Mouse (Mus musculus): ENCODE measurements around the gene Krtap4-2. TPM values are rescaled to one million over a fixed set of nuclear protein-coding genes. Genes with fewer than 3 reads are reported as not detected.

Gene Krtap4-2
- polyA plus RNA-seq, 1 experiment from 2014 or later, result not detected

Other genes starting within 250 kb of the Krtap4-2 start
- 46.0 and 60.4 TPM in 2 replicates for gene Krt10, start 245.7 kb downstream of the Krtap4-2 start, polyA plus RNA-seq (2015; fragmentation: Nextera tagmentation; extraction: Ambion mirVana)
- gene Krt12, start 212.8 kb downstream of the Krtap4-2 start, polyA plus RNA-seq (2015; fragmentation: Nextera tagmentation; extraction: Ambion mirVana), result not detected in 2 replicates
- 0.24 and 3.2 TPM in 2 replicates for gene Krt20, start 196.9 kb downstream of the Krtap4-2 start, polyA plus RNA-seq (2015; fragmentation: Nextera tagmentation; extraction: Ambion mirVana)
- gene Krt23, start 141.9 kb downstream of the Krtap4-2 start, polyA plus RNA-seq (2015; fragmentation: Nextera tagmentation; extraction: Ambion mirVana), result 5.1 and 9.0 TPM in 2 replicates
- not detected in 2 replicates for gene Krt39, start 113.7 kb downstream of the Krtap4-2 start, polyA plus RNA-seq (2015; fragmentation: Nextera tagmentation; extraction: Ambion mirVana)
- gene Krt40, start 91.9 kb downstream of the Krtap4-2 start, polyA plus RNA-seq (2015; fragmentation: Nextera tagmentation; extraction: Ambion mirVana), result not detected in 2 replicates
- not detected in 2 replicates for gene Krtap3-3, start 84.2 kb downstream of the Krtap4-2 start, polyA plus RNA-seq (2015; fragmentation: Nextera tagmentation; extraction: Ambion mirVana)
- gene Krtap3-2, start 78.2 kb downstream of the Krtap4-2 start, polyA plus RNA-seq (2015; fragmentation: Nextera tagmentation; extraction: Ambion mirVana), result not detected in 2 replicates
- not detected in 2 replicates for gene Gm11939, start 75.6 kb downstream of the Krtap4-2 start, polyA plus RNA-seq (2015; fragmentation: Nextera tagmentation; extraction: Ambion mirVana)
- not detected in 2 replicates for gene Krtap3-1, start 68.5 kb downstream of the Krtap4-2 start, polyA plus RNA-seq (2015; fragmentation: Nextera tagmentation; extraction: Ambion mirVana)
- gene Krtap1-5, start 54.1 kb downstream of the Krtap4-2 start, polyA plus RNA-seq (2015; fragmentation: Nextera tagmentation; extraction: Ambion mirVana), result not detected in 2 replicates
- gene Krtap1-4, start 51.4 kb downstream of the Krtap4-2 start, polyA plus RNA-seq (2015; fragmentation: Nextera tagmentation; extraction: Ambion mirVana), result not detected in 2 replicates
- gene Krtap1-3, start 43.7 kb downstream of the Krtap4-2 start, polyA plus RNA-seq (2015; fragmentation: Nextera tagmentation; extraction: Ambion mirVana), result not detected in 2 replicates
- not detected in 2 replicates for gene Krtap9-3, start 37.0 kb downstream of the Krtap4-2 start, polyA plus RNA-seq (2015; fragmentation: Nextera tagmentation; extraction: Ambion mirVana)
- not detected in 2 replicates for gene Gm11938, start 31.8 kb downstream of the Krtap4-2 start, polyA plus RNA-seq (2015; fragmentation: Nextera tagmentation; extraction: Ambion mirVana)
- gene Gm11937, start 24.9 kb downstream of the Krtap4-2 start, polyA plus RNA-seq (2015; fragmentation: Nextera tagmentation; extraction: Ambion mirVana), result not detected in 2 replicates
- not detected in 2 replicates for gene Krtap2-4, start 20.2 kb downstream of the Krtap4-2 start, polyA plus RNA-seq (2015; fragmentation: Nextera tagmentation; extraction: Ambion mirVana)
- gene Gm11562, start 14.6 kb downstream of the Krtap4-2 start, polyA plus RNA-seq (2015; fragmentation: Nextera tagmentation; extraction: Ambion mirVana), result not detected in 2 replicates
- not detected in 2 replicates for gene Krtap4-1, start 6.8 kb downstream of the Krtap4-2 start, polyA plus RNA-seq (2015; fragmentation: Nextera tagmentation; extraction: Ambion mirVana)
- not detected in 2 replicates for gene Krtap4-7, start 9.0 kb upstream of the Krtap4-2 start, polyA plus RNA-seq (2015; fragmentation: Nextera tagmentation; extraction: Ambion mirVana)
- not detected in 2 replicates for gene Gm11555, start 15.2 kb upstream of the Krtap4-2 start, polyA plus RNA-seq (2015; fragmentation: Nextera tagmentation; extraction: Ambion mirVana)
- gene Gm11563, start 23.9 kb upstream of the Krtap4-2 start, polyA plus RNA-seq (2015; fragmentation: Nextera tagmentation; extraction: Ambion mirVana), result not detected in 2 replicates
- gene Krtap4-6, start 30.9 kb upstream of the Krtap4-2 start, polyA plus RNA-seq (2015; fragmentation: Nextera tagmentation; extraction: Ambion mirVana), result not detected in 2 replicates
- not detected in 2 replicates for gene Gm14190, start 55.7 kb upstream of the Krtap4-2 start, polyA plus RNA-seq (2015; fragmentation: Nextera tagmentation; extraction: Ambion mirVana)
- gene Gm14180, start 99.2 kb upstream of the Krtap4-2 start, polyA plus RNA-seq (2015; fragmentation: Nextera tagmentation; extraction: Ambion mirVana), result not detected in 2 replicates
- not detected in 2 replicates for gene Gm11595, start 137.8 kb upstream of the Krtap4-2 start, polyA plus RNA-seq (2015; fragmentation: Nextera tagmentation; extraction: Ambion mirVana)
- not detected in 2 replicates for gene Krtap4-8, start 145.6 kb upstream of the Krtap4-2 start, polyA plus RNA-seq (2015; fragmentation: Nextera tagmentation; extraction: Ambion mirVana)
- gene Krtap4-9, start 150.1 kb upstream of the Krtap4-2 start, polyA plus RNA-seq (2015; fragmentation: Nextera tagmentation; extraction: Ambion mirVana), result not detected in 2 replicates
- gene Gm11596, start 158.4 kb upstream of the Krtap4-2 start, polyA plus RNA-seq (2015; fragmentation: Nextera tagmentation; extraction: Ambion mirVana), result not detected in 2 replicates
- not detected in 2 replicates for gene Gm11569, start 163.8 kb upstream of the Krtap4-2 start, polyA plus RNA-seq (2015; fragmentation: Nextera tagmentation; extraction: Ambion mirVana)
- gene Gm11554, start 169.4 kb upstream of the Krtap4-2 start, polyA plus RNA-seq (2015; fragmentation: Nextera tagmentation; extraction: Ambion mirVana), result not detected in 2 replicates
- gene Krtap4-13, start 174.8 kb upstream of the Krtap4-2 start, polyA plus RNA-seq (2015; fragmentation: Nextera tagmentation; extraction: Ambion mirVana), result not detected in 2 replicates
- not detected in 2 replicates for gene Gm11564, start 180.6 kb upstream of the Krtap4-2 start, polyA plus RNA-seq (2015; fragmentation: Nextera tagmentation; extraction: Ambion mirVana)
- gene 2300003K06Rik, start 203.0 kb upstream of the Krtap4-2 start, polyA plus RNA-seq (2015; fragmentation: Nextera tagmentation; extraction: Ambion mirVana), result not detected in 2 replicates
- not detected in 2 replicates for gene Krtap4-16, start 216.5 kb upstream of the Krtap4-2 start, polyA plus RNA-seq (2015; fragmentation: Nextera tagmentation; extraction: Ambion mirVana)
- not detected in 2 replicates for gene Gm11568, start 222.8 kb upstream of the Krtap4-2 start, polyA plus RNA-seq (2015; fragmentation: Nextera tagmentation; extraction: Ambion mirVana)
- gene Gm11559, start 229.4 kb upstream of the Krtap4-2 start, polyA plus RNA-seq (2015; fragmentation: Nextera tagmentation; extraction: Ambion mirVana), result not detected in 2 replicates
- not detected in 2 replicates for gene Krtap9-1, start 238.3 kb upstream of the Krtap4-2 start, polyA plus RNA-seq (2015; fragmentation: Nextera tagmentation; extraction: Ambion mirVana)
- gene Gm11567, start 244.1 kb upstream of the Krtap4-2 start, polyA plus RNA-seq (2015; fragmentation: Nextera tagmentation; extraction: Ambion mirVana), result not detected in 2 replicates